Mouse (Mus musculus) cortical plate, adult 2 months (tissue): Measurements from ENCODE around the gene Hagh.

Experiments used
- CTCF ChIP-seq: fragments of 200-500 bp; IDR thresholded peaks from 2 replicates; pipeline ENCODE4 v1.5.1; 2011; ENCODE audit warnings: mild to moderate bottlenecking, control low read depth, low read length; ENCODE audit not compliant: insufficient read depth; ENCODE audit errors: extremely low read depth
- POLR2A ChIP-seq: fragments of 200-500 bp; IDR thresholded peaks from 2 replicates; pipeline ENCODE4 v1.6.1; 2011; ENCODE audit warnings: mild to moderate bottlenecking, low read length, control low read depth; ENCODE audit not compliant: insufficient read depth; ENCODE audit errors: extremely low read depth

DNA sequence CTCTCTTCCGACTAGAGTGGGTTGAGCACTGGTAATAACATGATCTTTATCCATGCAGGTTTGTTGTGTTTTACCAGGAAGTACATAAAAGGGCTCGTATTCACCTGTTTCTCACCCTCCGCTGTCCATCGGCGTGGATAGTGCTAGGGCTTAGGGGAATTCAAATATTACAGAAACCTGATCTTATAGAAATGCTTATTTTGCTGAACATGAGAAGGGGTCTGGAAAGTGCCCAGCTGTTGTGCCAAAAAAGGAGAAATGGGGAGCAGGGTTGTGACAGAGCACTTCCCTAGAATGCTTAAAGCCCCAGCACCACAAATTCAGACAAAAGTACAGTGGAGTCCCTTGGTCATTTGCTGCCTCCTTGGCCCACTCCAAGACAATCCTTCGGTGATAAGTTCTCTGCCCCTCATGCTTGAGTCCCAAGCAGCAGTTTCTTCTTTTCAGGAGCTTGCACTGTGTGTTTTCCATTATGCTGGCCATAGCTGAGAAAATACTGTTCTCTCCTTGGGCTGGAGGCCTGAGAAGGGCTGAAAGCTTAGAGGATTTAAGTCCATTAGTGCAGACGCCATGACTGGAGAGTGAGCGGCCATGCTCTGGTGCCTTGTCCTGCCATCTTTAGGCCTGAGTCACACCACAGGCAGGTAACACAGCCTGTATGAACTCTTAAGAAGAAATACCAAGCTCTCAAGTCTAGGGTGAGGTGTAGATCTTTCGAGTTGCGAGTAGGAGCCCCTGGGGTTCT lies 11.6 kb downstream of the Hagh start:
- TF ChIP-seq CTCF (no peak), POLR2A (no peak)
